Mouse (Mus musculus): ENCODE data around the gene Ncl. TPM values are rescaled to one million over a fixed set of nuclear protein-coding genes. Genes with fewer than 3 reads are reported as not detected.

Gene Ncl
- polyA plus RNA-seq (2014; fragmentation: Nextera tagmentation; extraction: Ambion mirVana) = 410 and 411 TPM in 2 replicates

DNA sequence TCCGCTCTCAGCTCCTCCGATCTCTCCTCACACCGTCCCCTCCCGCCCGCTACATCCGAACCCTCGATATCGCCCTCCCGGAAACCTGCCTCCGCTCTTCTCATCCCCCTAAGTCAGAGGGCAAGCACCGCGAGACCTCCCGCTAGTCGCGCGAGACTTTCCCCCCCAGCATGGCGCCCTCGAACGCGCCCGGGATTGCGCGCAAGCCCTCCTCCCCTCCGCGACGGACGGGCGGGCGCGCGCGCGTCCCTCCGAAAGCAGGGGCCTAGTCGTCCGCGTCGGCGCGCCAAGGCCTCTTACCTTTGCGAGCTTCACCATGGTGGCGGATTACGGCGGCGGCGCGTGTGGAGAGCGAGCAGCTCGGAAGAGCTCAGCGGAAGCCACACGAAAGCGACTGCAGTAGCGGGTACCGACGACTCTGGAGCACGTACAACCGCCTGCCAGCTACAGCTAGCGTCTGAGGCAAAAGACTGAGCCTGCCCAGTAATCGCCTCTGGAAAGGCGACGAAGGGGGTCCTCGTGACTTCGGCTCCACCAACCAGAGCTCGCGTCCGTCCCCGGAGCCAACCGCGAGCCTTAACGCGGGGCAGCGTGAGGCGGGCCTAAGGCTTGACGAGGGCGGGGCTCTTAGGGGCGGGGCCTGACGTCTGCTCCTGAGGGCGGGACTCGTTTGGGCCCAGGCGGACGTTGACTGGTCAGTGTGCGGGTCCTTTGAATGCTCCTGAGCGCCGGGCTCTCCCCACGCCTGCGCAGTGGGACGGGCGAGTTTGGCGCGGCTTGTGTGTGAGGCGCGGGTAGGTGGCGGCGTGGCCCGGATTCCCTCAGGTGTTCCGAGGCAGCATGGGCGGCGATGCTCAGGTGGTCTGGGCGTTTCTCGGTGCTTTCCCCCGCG lies at the start of gene Ncl:
TSS of gene Ncl (minus strand) at position 495 of the 892 bp plus-strand sequence.
- Histone ChIP-seq H3K9ac (ENCODE audit: low read length) (peak within 1 kb of the TSS; percentile 92), H3K4me1 (replicated peaks; ENCODE audit: control insufficient read depth, insufficient read depth, low read length) (no peaks in the 10 kb centered on the region; the same call in 1 of the 2 replicates), H3K4me3 (ENCODE audit: low read depth, low read length) (peak within 1 kb of the TSS; percentile 91), H3K36me3 (ENCODE audit: control insufficient read depth, insufficient read depth, low read length) (peaks cover 24% of the 10 kb centered on the region), H3K27me3 (ENCODE audit: control insufficient read depth, insufficient read depth, low read length) (no peaks in the 10 kb centered on the region), H3K27ac (ENCODE audit: low read depth, low read length) (peak within 1 kb of the TSS; percentile 98), H3K4me2 (ENCODE audit: low read depth, low read length, severe bottlenecking) (peak within 1 kb of the TSS; percentile 81), H3K9me3 (ENCODE audit: control insufficient read depth, low read length) (no peaks in the 10 kb centered on the region)
- ATAC-seq (replicated peaks; ENCODE audit: low FRiP score) (peak; percentile 98), DNase-seq (ENCODE audit: low spot score) (peak; percentile 99)
- under 1% methylated on average over 102 of the region's 102 CpGs for WGBS

DNA sequence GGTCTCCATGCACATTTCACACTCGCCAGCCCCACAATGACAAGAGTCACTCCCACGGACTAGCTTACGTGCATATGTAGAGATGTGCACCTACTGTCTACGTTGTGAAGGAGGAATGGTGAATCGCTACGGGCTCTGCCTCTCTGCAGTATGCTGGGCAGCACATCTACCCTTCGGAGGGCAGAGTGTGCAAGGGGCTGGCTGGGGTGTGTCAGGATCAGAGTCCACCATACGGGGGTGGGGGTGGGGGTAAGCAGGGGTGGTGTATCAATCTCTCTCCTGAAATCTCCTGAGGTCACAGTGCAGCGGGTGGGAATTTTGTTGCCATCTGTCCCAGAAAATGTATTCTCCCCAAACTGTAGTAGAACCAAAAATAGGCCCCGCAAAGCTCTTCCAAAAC lies 49.3 kb upstream of the Ncl start:
- Histone ChIP-seq H3K4me2 (ENCODE audit: low read depth, low read length, severe bottlenecking) (no peak overlapping the region), H3K27me3 (ENCODE audit: control insufficient read depth, insufficient read depth, low read length) (no peaks in the 10 kb centered on the region), H3K9me3 (ENCODE audit: control insufficient read depth, low read length) (no peaks in the 10 kb centered on the region), H3K9ac (ENCODE audit: low read length) (no peak overlapping the region), H3K4me1 (replicated peaks; ENCODE audit: control insufficient read depth, insufficient read depth, low read length) (no peaks in the 10 kb centered on the region), H3K4me3 (ENCODE audit: low read depth, low read length) (no peak overlapping the region), H3K36me3 (ENCODE audit: control insufficient read depth, insufficient read depth, low read length) (no peaks in the 10 kb centered on the region), H3K27ac (ENCODE audit: low read depth, low read length) (no peak overlapping the region)
- DNase-seq (ENCODE audit: low spot score) (no peak), ATAC-seq (replicated peaks; ENCODE audit: low FRiP score) (no peak)
- WGBS = 91% methylated on average over 10 of the region's 10 CpGs

DNA sequence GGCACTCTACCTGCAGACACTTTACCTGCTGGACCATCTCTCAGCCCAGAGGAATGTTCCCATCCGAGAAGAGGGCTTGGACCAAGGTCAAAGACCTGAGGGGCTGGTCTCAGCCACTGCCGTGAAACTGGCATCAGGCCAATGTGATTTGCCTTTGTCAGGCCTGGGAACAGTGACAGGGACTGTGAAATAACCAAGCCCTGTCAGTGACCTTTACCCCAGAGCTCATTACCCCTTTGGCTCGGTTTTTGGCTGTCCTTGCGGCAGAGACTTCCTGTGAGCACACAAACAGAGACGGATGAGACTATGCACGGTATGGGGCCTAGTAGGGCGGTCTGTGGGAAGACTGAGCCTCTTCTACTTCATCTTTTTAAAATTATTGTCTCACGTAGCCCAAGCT lies 47.7 kb upstream of the Ncl start:
- WGBS = 85% methylated on average over 8 of the region's 8 CpGs
- no peaks in the 10 kb centered on the region for H3K27me3 ChIP-seq (ENCODE audit: control insufficient read depth, insufficient read depth, low read length)
- H3K9me3 ChIP-seq (ENCODE audit: control insufficient read depth, low read length) = no peaks in the 10 kb centered on the region
- no peak overlapping the region for H3K27ac ChIP-seq (ENCODE audit: low read depth, low read length)
- H3K9ac ChIP-seq (ENCODE audit: low read length) = no peak overlapping the region
- DNase-seq (ENCODE audit: low spot score) = no peak
- no peak overlapping the region for H3K4me3 ChIP-seq (ENCODE audit: low read depth, low read length)
- H3K4me2 ChIP-seq (ENCODE audit: low read depth, low read length, severe bottlenecking) = no peak overlapping the region
- no peaks in the 10 kb centered on the region for H3K36me3 ChIP-seq (ENCODE audit: control insufficient read depth, insufficient read depth, low read length)
- ATAC-seq (replicated peaks; ENCODE audit: low FRiP score) = no peak
- H3K4me1 ChIP-seq (replicated peaks; ENCODE audit: control insufficient read depth, insufficient read depth, low read length) = no peaks in the 10 kb centered on the region

GRCm38 (mm10) chr1:86406313-86406712 lies 47.1 kb upstream of the Ncl start:
- Histone ChIP-seq H3K9ac (ENCODE audit: low read length) (no peak overlapping the region), H3K9me3 (ENCODE audit: control insufficient read depth, low read length) (no peaks in the 10 kb centered on the region), H3K27ac (ENCODE audit: low read depth, low read length) (no peak overlapping the region), H3K27me3 (ENCODE audit: control insufficient read depth, insufficient read depth, low read length) (no peaks in the 10 kb centered on the region), H3K4me1 (replicated peaks; ENCODE audit: control insufficient read depth, insufficient read depth, low read length) (no peaks in the 10 kb centered on the region), H3K4me3 (ENCODE audit: low read depth, low read length) (no peak overlapping the region), H3K36me3 (ENCODE audit: control insufficient read depth, insufficient read depth, low read length) (no peaks in the 10 kb centered on the region), H3K4me2 (ENCODE audit: low read depth, low read length, severe bottlenecking) (no peak overlapping the region)
- ATAC-seq (replicated peaks; ENCODE audit: low FRiP score) (no peak), DNase-seq (ENCODE audit: low spot score) (no peak)
- WGBS = 89% methylated on average over 4 of the region's 4 CpGs

DNA sequence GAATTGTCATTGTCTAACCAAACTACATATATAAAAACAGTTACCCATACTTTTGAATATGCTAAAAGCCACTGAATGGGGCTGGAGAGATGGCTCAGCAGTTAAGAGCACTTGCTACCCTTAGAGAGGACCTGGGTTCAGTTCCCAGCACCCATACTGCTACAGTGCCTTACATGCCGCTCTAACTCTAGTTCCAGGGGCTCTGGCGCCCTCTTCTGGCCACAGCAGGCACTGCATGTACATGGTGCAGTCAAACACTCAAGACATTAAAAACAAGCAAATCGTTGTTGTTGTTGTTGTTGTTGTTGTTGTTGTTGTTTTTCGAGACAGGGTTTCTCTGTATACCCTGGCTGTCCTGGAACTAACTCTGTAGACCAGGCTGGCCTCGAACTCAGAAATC lies 45.6 kb upstream of the Ncl start:
- no peak overlapping the region for H3K4me2 ChIP-seq (ENCODE audit: low read depth, low read length, severe bottlenecking)
- no peak overlapping the region for H3K4me3 ChIP-seq (ENCODE audit: low read depth, low read length)
- ATAC-seq (replicated peaks; ENCODE audit: low FRiP score) (no peak), DNase-seq (ENCODE audit: low spot score) (no peak)
- H3K9me3 ChIP-seq (ENCODE audit: control insufficient read depth, low read length) = no peaks in the 10 kb centered on the region
- H3K4me1 ChIP-seq (replicated peaks; ENCODE audit: control insufficient read depth, insufficient read depth, low read length) = no peaks in the 10 kb centered on the region
- 60% methylated on average over 5 of the region's 5 CpGs for WGBS
- H3K27ac ChIP-seq (ENCODE audit: low read depth, low read length) = no peak overlapping the region
- H3K27me3 ChIP-seq (ENCODE audit: control insufficient read depth, insufficient read depth, low read length) = no peaks in the 10 kb centered on the region
- H3K9ac ChIP-seq (ENCODE audit: low read length) = no peak overlapping the region
- H3K36me3 ChIP-seq (ENCODE audit: control insufficient read depth, insufficient read depth, low read length) = no peaks in the 10 kb centered on the region

DNA sequence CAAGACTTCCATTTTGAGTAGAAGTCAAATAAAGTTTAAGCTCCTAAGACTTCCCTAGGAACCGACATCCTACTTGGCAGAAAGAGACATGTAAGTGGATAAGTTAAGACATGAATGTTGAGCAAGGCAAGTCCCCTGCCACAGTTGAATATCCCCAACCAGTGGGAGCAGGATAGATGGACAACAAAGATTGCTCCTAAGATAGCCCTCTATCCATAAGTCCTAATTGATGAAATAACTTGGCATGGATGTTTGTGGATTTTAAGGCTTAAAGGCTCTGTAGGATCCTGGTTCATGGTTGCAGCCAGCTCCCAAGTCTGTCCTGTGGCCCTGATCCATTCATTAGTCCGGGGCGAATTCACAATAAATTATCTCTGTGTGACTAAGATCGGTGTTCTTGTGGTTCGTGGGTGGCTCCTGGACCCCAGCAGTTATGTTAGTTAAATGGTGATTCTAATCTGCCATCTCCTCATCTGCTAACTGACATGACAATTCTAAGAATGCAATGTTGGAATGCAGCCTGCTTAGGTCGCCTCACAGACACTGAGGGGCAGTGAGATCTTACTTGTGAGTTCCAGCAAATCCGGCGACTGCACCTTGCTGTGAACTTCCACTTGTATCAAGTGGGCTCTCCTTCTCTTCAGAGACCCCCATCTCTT lies 41.0 kb upstream of the Ncl start:
- Histone ChIP-seq H3K4me1 (replicated peaks; ENCODE audit: control insufficient read depth, insufficient read depth, low read length) (no peaks in the 10 kb centered on the region), H3K9ac (ENCODE audit: low read length) (no peak overlapping the region), H3K9me3 (ENCODE audit: control insufficient read depth, low read length) (no peaks in the 10 kb centered on the region), H3K27ac (ENCODE audit: low read depth, low read length) (no peak overlapping the region), H3K27me3 (ENCODE audit: control insufficient read depth, insufficient read depth, low read length) (no peaks in the 10 kb centered on the region), H3K4me2 (ENCODE audit: low read depth, low read length, severe bottlenecking) (no peak overlapping the region), H3K4me3 (ENCODE audit: low read depth, low read length) (no peak overlapping the region), H3K36me3 (ENCODE audit: control insufficient read depth, insufficient read depth, low read length) (no peaks in the 10 kb centered on the region)
- 83% methylated on average over 8 of the region's 8 CpGs for WGBS
- DNase-seq (ENCODE audit: low spot score) (no peak), ATAC-seq (replicated peaks; ENCODE audit: low FRiP score) (no peak)

- WGBS = 90% methylated on average over 3 of the region's 3 CpGs
- Histone ChIP-seq H3K36me3 (ENCODE audit: control insufficient read depth, insufficient read depth, low read length) (no peaks in the 10 kb centered on the region), H3K27me3 (ENCODE audit: control insufficient read depth, insufficient read depth, low read length) (no peaks in the 10 kb centered on the region), H3K27ac (ENCODE audit: low read depth, low read length) (no peak overlapping the region), H3K4me3 (ENCODE audit: low read depth, low read length) (no peak overlapping the region), H3K9ac (ENCODE audit: low read length) (no peak overlapping the region), H3K4me2 (ENCODE audit: low read depth, low read length, severe bottlenecking) (no peak overlapping the region), H3K9me3 (ENCODE audit: control insufficient read depth, low read length) (no peaks in the 10 kb centered on the region), H3K4me1 (replicated peaks; ENCODE audit: control insufficient read depth, insufficient read depth, low read length) (no peaks in the 10 kb centered on the region)
- ATAC-seq (replicated peaks; ENCODE audit: low FRiP score) = no peak
- no peak for DNase-seq (ENCODE audit: low spot score)
These were observed 40.1 kb upstream of the Ncl start for GRCm38 (mm10) chr1:86399322-86399721.

DNA sequence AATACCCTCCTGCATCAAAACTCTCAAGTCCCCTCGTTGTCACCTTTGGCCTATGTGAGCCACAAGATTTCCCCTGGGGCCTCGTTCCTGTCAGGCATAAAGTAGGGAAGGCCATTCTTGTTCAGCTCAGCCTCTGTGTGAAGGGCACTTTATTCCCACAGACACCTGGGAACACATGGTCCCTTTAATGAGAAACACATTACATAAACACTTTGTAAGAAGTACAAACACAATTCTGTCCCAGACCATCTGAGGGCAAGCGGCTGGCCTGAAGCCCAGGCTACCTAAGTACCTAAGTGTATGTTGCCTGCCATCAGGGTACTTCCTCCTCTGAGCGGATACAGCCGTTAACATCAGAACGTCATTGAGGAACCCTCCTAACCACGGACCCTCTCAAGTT lies 39.0 kb upstream of the Ncl start:
- no peak overlapping the region for H3K4me2 ChIP-seq (ENCODE audit: low read depth, low read length, severe bottlenecking)
- no peak overlapping the region for H3K9ac ChIP-seq (ENCODE audit: low read length)
- no peaks in the 10 kb centered on the region for H3K9me3 ChIP-seq (ENCODE audit: control insufficient read depth, low read length)
- ATAC-seq (replicated peaks; ENCODE audit: low FRiP score) (no peak), DNase-seq (ENCODE audit: low spot score) (no peak)
- WGBS = 62% methylated on average over 7 of the region's 7 CpGs
- no peak overlapping the region for H3K27ac ChIP-seq (ENCODE audit: low read depth, low read length)
- H3K4me1 ChIP-seq (replicated peaks; ENCODE audit: control insufficient read depth, insufficient read depth, low read length) = no peaks in the 10 kb centered on the region
- H3K27me3 ChIP-seq (ENCODE audit: control insufficient read depth, insufficient read depth, low read length) = no peaks in the 10 kb centered on the region
- no peaks in the 10 kb centered on the region for H3K36me3 ChIP-seq (ENCODE audit: control insufficient read depth, insufficient read depth, low read length)
- H3K4me3 ChIP-seq (ENCODE audit: low read depth, low read length) = no peak overlapping the region
